Mouse (Mus musculus): ENCODE results near the gene Morn1. TPM values are rescaled to one million over a fixed set of nuclear protein-coding genes. Genes with fewer than 3 reads are reported as not detected.
A peak's percentile ranks its signal among the peaks of the same experiment; 100 is the strongest.

Gene Morn1
- polyA plus RNA-seq, 1 experiment from 2014 or later = 4.3 TPM

- peaks cover 32% of the 10 kb centered on the region for H3K4me1 ChIP-seq (ENCODE audit: control insufficient read depth, insufficient read depth, low read length)
- 0 out of 2 replicates have a peak overlapping the region, but pooled peaks have one; percentile 1 for H3K9ac ChIP-seq (ENCODE audit: low read depth, low read length)
- H3K27ac ChIP-seq (ENCODE audit: low read length) = peak overlapping the region; percentile 13; the same call in 1 of the 2 replicates
- no peak overlapping the region for H3K4me2 ChIP-seq (ENCODE audit: low read depth, low read length)
- no peaks in the 10 kb centered on the region for H3K9me3 ChIP-seq (ENCODE audit: control insufficient read depth, low read length)
- WGBS = 67% methylated on average over 2 of the region's 2 CpGs
- H3K27me3 ChIP-seq (replicated peaks; ENCODE audit: control insufficient read depth, insufficient read depth, low read length) = no peaks in the 10 kb centered on the region
- ATAC-seq = no peak
- H3K36me3 ChIP-seq (ENCODE audit: control insufficient read depth, insufficient read depth, low read length) = no peaks in the 10 kb centered on the region
- H3K4me3 ChIP-seq (ENCODE audit: low read length) = no peak overlapping the region
Observed at GRCm38 (mm10) chr4:155140150-155140549, 53.8 kb downstream of the Morn1 start.

GRCm38 (mm10) chr4:155140795-155141265 lies 54.5 kb downstream of the Morn1 start:
- no peaks in the 10 kb centered on the region for H3K36me3 ChIP-seq (ENCODE audit: control insufficient read depth, insufficient read depth, low read length)
- H3K4me3 ChIP-seq (ENCODE audit: low read length) = no peak overlapping the region
- no peak overlapping the region; the same call in 1 of the 2 replicates for H3K27ac ChIP-seq (ENCODE audit: low read length)
- no peak overlapping the region for H3K4me2 ChIP-seq (ENCODE audit: low read depth, low read length)
- H3K4me1 ChIP-seq (ENCODE audit: control insufficient read depth, insufficient read depth, low read length) = peaks cover 35% of the 10 kb centered on the region
- WGBS = 55% methylated on average over 12 of the region's 12 CpGs
- no peaks in the 10 kb centered on the region for H3K9me3 ChIP-seq (ENCODE audit: control insufficient read depth, low read length)
- no peak for ATAC-seq
- no peak overlapping the region for H3K9ac ChIP-seq (ENCODE audit: low read depth, low read length)
- H3K27me3 ChIP-seq (replicated peaks; ENCODE audit: control insufficient read depth, insufficient read depth, low read length) = no peaks in the 10 kb centered on the region

GRCm38 (mm10) chr4:155142836-155143235 lies 56.5 kb downstream of the Morn1 start:
- H3K27me3 ChIP-seq (replicated peaks; ENCODE audit: control insufficient read depth, insufficient read depth, low read length) = no peaks in the 10 kb centered on the region
- 91% methylated on average over 5 of the region's 5 CpGs for WGBS
- H3K36me3 ChIP-seq (ENCODE audit: control insufficient read depth, insufficient read depth, low read length) = no peaks in the 10 kb centered on the region
- peak overlapping the region; percentile 93; the same call in 1 of the 2 replicates for H3K27ac ChIP-seq (ENCODE audit: low read length)
- ATAC-seq = no peak
- no peak overlapping the region for H3K4me3 ChIP-seq (ENCODE audit: low read length)
- H3K9ac ChIP-seq (ENCODE audit: low read depth, low read length) = no peak overlapping the region
- H3K9me3 ChIP-seq (ENCODE audit: control insufficient read depth, low read length) = no peaks in the 10 kb centered on the region
- H3K4me1 ChIP-seq (ENCODE audit: control insufficient read depth, insufficient read depth, low read length) = peaks cover 37% of the 10 kb centered on the region
- no peak overlapping the region for H3K4me2 ChIP-seq (ENCODE audit: low read depth, low read length)

- no peak overlapping the region for H3K4me2 ChIP-seq (ENCODE audit: low read depth, low read length)
- H3K9ac ChIP-seq (ENCODE audit: low read depth, low read length) = peak overlapping the region; percentile 12; the same call in 1 of the 2 replicates
- no peaks in the 10 kb centered on the region for H3K9me3 ChIP-seq (ENCODE audit: control insufficient read depth, low read length)
- no peaks in the 10 kb centered on the region for H3K36me3 ChIP-seq (ENCODE audit: control insufficient read depth, insufficient read depth, low read length)
- WGBS = 62% methylated on average over 2 of the region's 2 CpGs
- H3K4me1 ChIP-seq (ENCODE audit: control insufficient read depth, insufficient read depth, low read length) = peaks cover 40% of the 10 kb centered on the region
- H3K4me3 ChIP-seq (ENCODE audit: low read length) = no peak overlapping the region
- no peak for ATAC-seq
- H3K27me3 ChIP-seq (replicated peaks; ENCODE audit: control insufficient read depth, insufficient read depth, low read length) = no peaks in the 10 kb centered on the region
- H3K27ac ChIP-seq (ENCODE audit: low read length) = peak overlapping the region; percentile 93
Observed at GRCm38 (mm10) chr4:155143411-155143810, 57.0 kb downstream of the Morn1 start.

- 41% methylated on average over 12 of the region's 12 CpGs for WGBS
- Histone ChIP-seq H3K4me3 (ENCODE audit: low read length) (no peak overlapping the region), H3K27me3 (replicated peaks; ENCODE audit: control insufficient read depth, insufficient read depth, low read length) (no peaks in the 10 kb centered on the region), H3K36me3 (ENCODE audit: control insufficient read depth, insufficient read depth, low read length) (no peaks in the 10 kb centered on the region), H3K9me3 (ENCODE audit: control insufficient read depth, low read length) (no peaks in the 10 kb centered on the region), H3K9ac (ENCODE audit: low read depth, low read length) (peak overlapping the region; percentile 12; the same call in 1 of the 2 replicates), H3K4me1 (ENCODE audit: control insufficient read depth, insufficient read depth, low read length) (peaks cover 46% of the 10 kb centered on the region), H3K27ac (ENCODE audit: low read length) (peak overlapping the region; percentile 93), H3K4me2 (ENCODE audit: low read depth, low read length) (no peak overlapping the region)
- peak; percentile 48 for ATAC-seq
Observed at GRCm38 (mm10) chr4:155143871-155144502, 57.6 kb downstream of the Morn1 start.

GRCm38 (mm10) chr4:155144548-155145180 lies 58.3 kb downstream of the Morn1 start:
- Histone ChIP-seq H3K4me1 (ENCODE audit: control insufficient read depth, insufficient read depth, low read length) (peaks cover 52% of the 10 kb centered on the region), H3K27me3 (replicated peaks; ENCODE audit: control insufficient read depth, insufficient read depth, low read length) (no peaks in the 10 kb centered on the region), H3K36me3 (ENCODE audit: control insufficient read depth, insufficient read depth, low read length) (no peaks in the 10 kb centered on the region), H3K4me2 (ENCODE audit: low read depth, low read length) (no peak overlapping the region), H3K4me3 (ENCODE audit: low read length) (no peak overlapping the region), H3K9me3 (ENCODE audit: control insufficient read depth, low read length) (no peaks in the 10 kb centered on the region), H3K9ac (ENCODE audit: low read depth, low read length) (peak overlapping the region; percentile 45; the same call in 1 of the 2 replicates), H3K27ac (ENCODE audit: low read length) (peak overlapping the region; percentile 93)
- ATAC-seq = no peak
- WGBS = 56% methylated on average over 4 of the region's 4 CpGs

GRCm38 (mm10) chr4:155146107-155146823 lies 59.9 kb downstream of the Morn1 start:
- ATAC-seq = no peak
- no peaks in the 10 kb centered on the region for H3K36me3 ChIP-seq (ENCODE audit: control insufficient read depth, insufficient read depth, low read length)
- H3K9me3 ChIP-seq (ENCODE audit: control insufficient read depth, low read length) = no peaks in the 10 kb centered on the region
- no peak overlapping the region for H3K4me3 ChIP-seq (ENCODE audit: low read length)
- peak overlapping the region; percentile 14; the same call in 1 of the 2 replicates for H3K27ac ChIP-seq (ENCODE audit: low read length)
- 61% methylated on average over 14 of the region's 14 CpGs for WGBS
- no peaks in the 10 kb centered on the region for H3K27me3 ChIP-seq (replicated peaks; ENCODE audit: control insufficient read depth, insufficient read depth, low read length)
- H3K4me1 ChIP-seq (ENCODE audit: control insufficient read depth, insufficient read depth, low read length) = peaks cover 61% of the 10 kb centered on the region
- no peak overlapping the region for H3K4me2 ChIP-seq (ENCODE audit: low read depth, low read length)
- H3K9ac ChIP-seq (ENCODE audit: low read depth, low read length) = no peak overlapping the region; the same call in 1 of the 2 replicates

GRCm38 (mm10) chr4:155148453-155148852 lies 62.1 kb downstream of the Morn1 start:
- H3K36me3 ChIP-seq (ENCODE audit: control insufficient read depth, insufficient read depth, low read length) = peaks cover 2% of the 10 kb centered on the region; the same call in 1 of the 2 replicates

More at GRCm38 (mm10) chr4:155148453-155148852, 62.1 kb downstream of the Morn1 start:
- no peaks in the 10 kb centered on the region for H3K27me3 ChIP-seq (replicated peaks; ENCODE audit: control insufficient read depth, insufficient read depth, low read length)
- ATAC-seq = no peak
- peak overlapping the region; percentile 49 for H3K9ac ChIP-seq (ENCODE audit: low read depth, low read length)
- WGBS = 60% methylated on average over 4 of the region's 4 CpGs
- peaks cover 65% of the 10 kb centered on the region for H3K4me1 ChIP-seq (ENCODE audit: control insufficient read depth, insufficient read depth, low read length)
- H3K4me2 ChIP-seq (ENCODE audit: low read depth, low read length) = 0 out of 2 replicates have a peak overlapping the region, but pooled peaks have one; percentile 6
- H3K9me3 ChIP-seq (ENCODE audit: control insufficient read depth, low read length) = no peaks in the 10 kb centered on the region
- H3K27ac ChIP-seq (ENCODE audit: low read length) = peak overlapping the region; percentile 96
- no peak overlapping the region for H3K4me3 ChIP-seq (ENCODE audit: low read length)

Data from intestine, embryonic 16.5 days (tissue).